Mouse (Mus musculus): Measurements from ENCODE around the gene Mrps18c.

GRCm38 (mm10) chr5:100825975-100826374 lies 27.5 kb downstream of the Mrps18c start:
- TF ChIP-seq CTCF (IDR thresholded peaks at IDR 0.05) (peak; percentile 70), POLR2A (IDR thresholded peaks at IDR 0.05; ENCODE audit: insufficient read depth, low read depth, low read length) (no peak), EP300 (IDR thresholded peaks at IDR 0.05; ENCODE audit: insufficient read depth, low read depth, low read length) (no peak)

All from heart, adult 2 months (tissue).